Mouse (Mus musculus): ENCODE data around the gene Pet117. TPM values are rescaled to one million over a fixed set of nuclear protein-coding genes. Genes with fewer than 3 reads are reported as not detected.

Pet117 gene
- total RNA-seq, 2 experiments from 2014 or later, result 8.8 to 10.7 TPM

DNA sequence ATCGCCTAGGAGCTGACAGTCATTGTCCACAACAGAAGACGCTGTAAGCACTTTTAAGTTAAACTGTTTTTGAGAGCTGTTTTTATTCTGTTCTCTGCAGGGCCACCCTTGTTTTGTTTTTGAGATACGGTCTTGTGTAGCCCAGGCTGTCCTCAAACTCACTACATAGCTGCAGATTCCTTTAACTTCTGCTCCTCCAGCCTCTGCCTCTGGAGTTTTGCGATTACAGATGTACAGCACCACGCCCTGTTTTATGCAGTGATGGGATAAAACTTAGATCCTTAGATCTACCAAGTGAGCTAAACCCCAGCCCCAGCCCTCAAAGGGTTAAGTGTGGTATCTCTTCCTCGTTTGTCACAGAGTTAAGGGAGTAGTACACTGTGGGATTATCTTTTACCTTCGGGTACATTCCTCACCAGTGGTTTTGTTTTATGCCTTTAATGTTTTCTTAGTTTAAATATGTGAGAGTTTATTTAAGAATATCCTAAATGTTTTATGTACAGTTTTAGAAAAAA, 13.9 kb downstream of the Pet117 start:
- DNase-seq, result no peak

DNA sequence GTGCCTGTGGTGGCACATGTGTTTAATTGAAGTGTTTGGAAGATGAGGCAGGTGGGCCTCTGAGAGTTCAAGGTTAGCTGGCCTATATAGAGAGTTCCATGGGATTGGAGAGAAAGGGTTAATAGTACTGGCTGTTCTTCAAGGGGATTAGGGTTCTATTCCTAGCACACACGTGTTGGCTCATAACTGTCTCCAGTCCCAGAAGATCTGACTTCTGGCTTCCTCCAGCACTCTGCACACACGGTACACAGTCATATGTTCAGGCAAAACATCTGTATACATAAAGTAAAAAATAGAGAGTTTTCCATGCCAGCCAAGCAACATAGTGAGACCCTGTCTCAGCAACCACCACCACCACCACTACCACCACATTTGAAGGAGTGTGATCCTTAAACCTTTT, 17.5 kb downstream of the Pet117 start:
- peak in 1 of 2 experiments; percentile 21 for DNase-seq

DNA sequence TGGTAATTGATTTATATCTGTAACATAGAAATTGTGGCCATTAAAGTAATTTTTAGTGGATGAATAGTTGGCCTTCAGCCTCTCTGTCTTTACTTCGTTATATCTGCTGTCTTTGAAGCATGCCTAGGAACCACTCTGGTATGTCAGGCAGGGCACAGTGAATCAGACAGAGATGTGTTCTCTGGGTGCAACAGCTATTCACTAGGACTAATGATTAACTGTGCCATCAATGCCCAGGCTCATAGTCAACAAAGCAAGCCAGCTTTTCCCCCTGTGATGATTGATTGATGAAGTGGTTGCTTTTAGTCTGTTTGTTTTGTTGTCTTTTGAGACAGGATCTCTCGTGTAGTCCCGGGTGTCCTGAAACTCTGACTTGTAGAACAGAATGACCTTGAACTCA, 19.6 kb downstream of the Pet117 start:
- no peak for DNase-seq

DNA sequence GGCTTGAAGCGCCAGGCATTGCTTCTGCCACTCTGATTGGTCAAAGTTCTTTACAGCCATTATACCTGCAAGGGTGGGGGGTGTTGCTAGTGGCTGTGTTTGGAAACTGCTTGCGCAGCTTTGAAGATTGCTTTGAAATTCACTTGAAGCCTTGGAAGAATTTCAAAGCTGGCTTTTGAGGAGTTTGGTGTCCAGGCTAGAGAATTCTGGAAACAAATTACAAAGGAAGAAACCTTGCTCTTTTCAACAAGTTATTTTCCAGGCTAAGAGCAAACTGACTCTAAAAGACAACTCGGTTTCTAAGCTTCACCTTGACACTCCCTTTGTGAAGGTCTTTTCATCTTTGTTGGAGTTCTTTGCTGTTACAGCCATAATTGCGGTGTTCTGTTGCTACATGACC, 30.7 kb downstream of the Pet117 start:
- DNase-seq, result no peak

DNA sequence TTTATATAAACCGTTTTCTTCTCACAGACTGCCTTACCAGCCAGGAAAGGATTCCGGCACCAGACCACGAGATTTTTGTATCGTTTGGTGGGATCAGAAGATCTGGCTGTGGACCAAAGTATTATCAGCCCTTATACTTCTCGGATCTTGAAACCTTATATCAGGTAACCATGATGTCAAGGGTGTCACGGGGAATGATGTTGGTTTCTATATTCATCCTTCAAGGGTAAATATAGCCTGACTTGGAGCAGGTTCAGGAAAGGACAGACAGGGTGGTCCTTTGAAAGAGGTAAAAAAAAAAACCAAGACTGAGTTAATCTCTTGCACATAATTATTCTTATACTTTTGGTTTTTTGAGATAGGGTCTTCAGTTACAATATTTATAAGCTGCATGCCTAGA, 31.9 kb downstream of the Pet117 start:
- DNase-seq, result peak; percentile 14 to 29

DNA sequence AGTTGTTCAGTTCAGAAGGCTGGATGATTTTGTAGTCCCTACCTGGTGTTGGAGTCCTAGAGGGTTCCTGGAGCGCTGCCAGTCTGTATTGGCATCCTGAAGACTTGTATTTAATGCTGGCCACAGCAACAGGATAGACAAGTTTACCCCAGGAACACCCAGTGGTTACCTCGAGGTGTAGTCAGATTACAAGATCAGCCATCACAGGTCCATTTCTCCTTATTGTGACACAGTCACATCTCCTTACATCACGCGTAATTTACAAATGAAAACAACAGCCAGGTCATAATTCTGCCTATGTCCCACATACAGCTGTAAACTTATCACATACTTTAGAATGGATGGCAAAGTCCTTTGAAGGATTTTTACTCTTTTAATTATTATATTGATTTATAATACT, 40.2 kb downstream of the Pet117 start:
- DNase-seq, result no peak

DNA sequence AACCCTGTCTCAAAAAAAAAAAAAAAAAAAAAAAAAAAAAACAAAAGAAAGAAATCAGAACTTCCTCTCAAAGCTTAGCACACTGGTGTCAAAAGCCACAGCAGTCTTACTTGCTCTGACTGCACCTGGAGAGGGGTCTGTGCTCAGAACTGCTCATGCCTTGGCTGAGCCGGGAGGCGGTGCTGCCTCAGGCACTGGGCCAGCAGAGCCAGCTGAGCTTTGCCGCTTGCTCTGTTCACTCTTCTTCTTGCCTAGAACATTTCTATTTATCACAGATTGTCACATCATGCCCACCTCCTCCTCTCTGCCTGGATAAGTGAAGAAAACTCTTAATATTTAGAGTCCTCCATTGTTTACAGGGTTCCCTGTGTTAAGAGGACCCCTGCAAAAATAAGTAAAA, 41.8 kb downstream of the Pet117 start:
- no peak for DNase-seq

DNA sequence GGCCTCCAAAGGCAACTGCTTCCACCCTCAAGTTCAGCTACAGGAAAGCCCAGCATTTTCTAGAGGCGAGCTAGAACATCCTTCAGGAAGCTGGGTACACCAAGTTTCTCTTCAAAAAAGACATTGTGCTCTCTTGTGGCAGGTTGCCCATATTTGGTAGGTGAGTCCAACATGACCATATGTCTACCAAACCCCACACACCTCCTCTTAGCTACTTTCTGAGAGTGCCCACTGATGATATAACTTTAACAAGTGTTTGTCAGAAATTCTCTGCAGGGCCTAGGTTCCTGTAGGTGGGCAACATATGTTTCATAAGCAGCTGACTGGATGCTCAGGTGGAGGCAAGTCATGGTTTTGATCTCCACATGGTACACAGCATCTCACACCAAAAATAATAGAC, 45.9 kb downstream of the Pet117 start:
- no peak for DNase-seq

DNA sequence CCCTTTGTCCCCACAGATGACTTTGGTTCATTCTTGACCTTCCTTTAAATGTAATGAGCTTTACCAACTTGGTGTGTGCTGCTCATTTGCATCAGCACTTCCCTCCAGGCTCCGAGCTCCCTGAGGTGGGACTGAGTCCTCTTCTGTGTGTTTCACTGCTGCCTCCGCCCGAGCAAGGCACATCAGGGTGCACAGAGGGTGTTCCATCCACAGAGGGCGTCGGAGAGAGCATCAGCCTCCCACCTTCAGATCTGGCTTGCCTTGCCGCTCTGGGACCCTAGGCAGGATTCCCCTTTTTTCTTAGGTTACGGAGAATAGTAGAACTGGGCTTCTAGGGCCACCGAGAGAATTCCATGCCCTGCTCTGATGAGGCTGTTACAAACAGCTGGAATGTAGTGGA, 48.1 kb downstream of the Pet117 start:
- DNase-seq, result no peak

DNA sequence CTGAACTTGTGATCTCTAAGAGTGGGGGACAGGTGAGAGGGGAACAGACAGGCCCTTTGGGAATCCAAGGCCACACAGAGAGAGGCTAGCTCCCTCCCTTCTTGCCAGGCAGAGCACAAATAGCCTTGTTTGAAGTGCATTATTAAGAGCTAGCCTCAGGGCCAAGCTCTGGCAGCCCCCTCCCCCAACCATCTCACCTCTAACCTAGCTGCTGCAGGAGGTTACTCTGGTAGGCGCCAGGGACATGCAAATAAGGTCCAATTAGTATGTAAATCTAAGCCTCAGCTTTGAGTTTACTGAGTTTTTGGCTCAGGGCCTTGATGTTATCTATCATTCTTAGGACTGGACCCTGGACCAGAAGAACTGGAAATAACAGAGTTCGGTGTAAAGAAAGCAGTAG, 49.3 kb downstream of the Pet117 start:
- no peak for DNase-seq

DNA sequence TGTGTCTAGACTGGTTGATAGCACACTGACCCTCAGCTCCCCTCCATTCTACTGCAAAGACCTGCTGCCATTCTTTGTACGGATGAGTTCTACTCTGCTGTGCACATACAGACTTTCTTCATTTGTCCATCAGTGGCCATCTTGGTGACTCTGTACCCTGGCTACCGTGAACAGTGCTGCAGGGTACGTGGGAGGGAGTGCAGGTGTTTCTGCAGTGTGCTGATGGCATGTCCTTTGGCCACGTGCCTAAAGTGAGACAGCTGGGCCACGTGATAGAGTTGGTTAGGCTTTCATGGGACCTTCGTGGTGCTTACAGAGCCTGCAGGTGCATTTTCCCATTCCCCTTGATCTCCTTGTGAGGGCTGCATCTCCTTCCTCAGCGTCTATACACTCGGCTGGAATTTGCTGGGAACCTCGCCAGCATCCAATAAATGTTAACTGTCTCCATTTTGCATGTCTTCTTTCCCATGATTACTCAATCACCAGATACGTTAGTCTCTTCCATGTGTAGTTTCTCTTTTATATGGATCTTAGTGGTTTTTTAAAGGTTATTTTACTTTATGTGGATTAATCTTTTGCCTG, 53.4 kb downstream of the Pet117 start:
- no peak for DNase-seq

Other genes with a start within 250 kb of the Pet117 start
- gene Mgme1, start 98.3 kb upstream of the Pet117 start, total RNA-seq (2021), result 10 to 100 TPM; 16.2 to 17.9 TPM
- gene Snx5, start 98.1 kb upstream of the Pet117 start, total RNA-seq (2021), result 10 to 100 TPM; 59.7 to 65.9 TPM
- gene Ovol2, start 36.9 kb upstream of the Pet117 start, total RNA-seq (2021), result not detected
- 10 to 100 TPM; 27.4 to 27.5 TPM for gene Kat14, start within 50 bp of the Pet117 start, total RNA-seq (2021)
- under 1 TPM; 0.59 to 0.60 TPM for gene Dzank1, start 158.4 kb downstream of the Pet117 start, total RNA-seq (2021)
- gene Polr3f, start 158.7 kb downstream of the Pet117 start, total RNA-seq (2021), result 10 to 100 TPM; 10.8 to 11.3 TPM
- 10 to 100 TPM; 10.6 to 13.1 TPM for gene Rbbp9, start 181.9 kb downstream of the Pet117 start, total RNA-seq (2021)
- 10 to 100 TPM; 18.9 to 22.2 TPM for gene Sec23b, start 187.2 kb downstream of the Pet117 start, total RNA-seq (2021)
- gene Smim26, start 225.1 kb downstream of the Pet117 start, total RNA-seq (2021), result 100 to 1,000 TPM; 103 to 108 TPM
- gene Dtd1, start 230.9 kb downstream of the Pet117 start, total RNA-seq (2021), result 10 to 100 TPM; 18.4 to 19.9 TPM

Measured in heart, adult 18-20 months (tissue).